Mouse (Mus musculus) heart, embryonic 15.5 days (tissue): ENCODE data around the gene Snx21. TPM values are rescaled to one million over a fixed set of nuclear protein-coding genes. Genes with fewer than 3 reads are reported as not detected.

Experiments used
- ATAC-seq: fragments of 200-750 bp; cut with Nextera tagmentation; replicated peaks from 2 replicates; pipeline ENCODE4 v1.8.0; 2017; ENCODE audit warnings: low read depth, moderate TSS enrichment; ENCODE audit not compliant: insufficient number of reproducible peaks, insufficient read depth, low FRiP score
- H3K27ac ChIP-seq: fragments of 300-500 bp; sonication (generic); 2 replicates; pipeline ENCODE4 v1.5.1; 2015; ENCODE audit warnings: mild to moderate bottlenecking, inconsistent platforms
- H3K27me3 ChIP-seq: fragments of 300-500 bp; sonication (generic); 2 replicates; pipeline ENCODE4 v1.6.1; 2015; ENCODE audit warnings: inconsistent platforms
- H3K36me3 ChIP-seq: fragments of 300-500 bp; sonication (generic); 2 replicates; pipeline ENCODE4 v1.6.1; 2015; ENCODE audit warnings: mild to moderate bottlenecking, inconsistent platforms
- H3K4me1 ChIP-seq: fragments of 300-500 bp; sonication (generic); replicated peaks from 2 replicates; pipeline ENCODE4 v1.6.1; 2015; ENCODE audit warnings: inconsistent platforms
- H3K4me2 ChIP-seq: fragments of 300-500 bp; sonication (generic); 2 replicates; pipeline ENCODE4 v1.6.1; 2015; ENCODE audit warnings: inconsistent platforms, mild to moderate bottlenecking, moderate library complexity
- H3K4me3 ChIP-seq: fragments of 300-500 bp; sonication (generic); 2 replicates; pipeline ENCODE4 v1.5.1; 2015; ENCODE audit warnings: mild to moderate bottlenecking, inconsistent platforms
- H3K9ac ChIP-seq: fragments of 300-500 bp; sonication (generic); 2 replicates; pipeline ENCODE4 v1.6.1; 2015; ENCODE audit warnings: mild to moderate bottlenecking, inconsistent platforms
- H3K9me3 ChIP-seq: fragments of 300-500 bp; sonication (generic); replicated peaks from 2 replicates; pipeline ENCODE4 v1.6.1; 2016; ENCODE audit warnings: inconsistent platforms
- WGBS: fragments of 180-500 bp; shearing (Covaris S2); methylation state at CpG from one replicate; pipeline ENCODE4 v1.1.7; 2015; ENCODE audit warnings: mixed read lengths; 5-methylcytosine and 5-hydroxymethylcytosine counted together
- polyA plus RNA-seq: library from polyadenylated mRNA; unstranded; fragments of >200 nt; fragmentation: Nextera tagmentation; extraction: Ambion mirVana; gene quantifications from 2 replicates; pipeline ENCODE4 v1.2.1, GENCODE M21; 2015

Gene Snx21
- polyA plus RNA-seq, 1 experiment from 2014 or later, result 42.5 TPM

- peak overlapping the region; percentile 92 for H3K9ac ChIP-seq
- H3K27ac ChIP-seq, result peak overlapping the region; percentile 96
- no peak for ATAC-seq
- peak overlapping the region; percentile 76 for H3K4me3 ChIP-seq
- H3K36me3 ChIP-seq, result peaks cover 6% of the 10 kb centered on the region; the same call in 1 of the 2 replicates
- no peaks in the 10 kb centered on the region for H3K9me3 ChIP-seq
- peak overlapping the region; percentile 78 for H3K4me2 ChIP-seq
- H3K27me3 ChIP-seq, result no peaks in the 10 kb centered on the region
- 3% methylated on average over 7 of the region's 7 CpGs for WGBS
- peaks cover 26% of the 10 kb centered on the region for H3K4me1 ChIP-seq
These were observed 678 bp upstream of the Snx21 start for GRCm38 (mm10) chr2:164784869-164785420.

GRCm38 (mm10) chr2:164786388-164786885, 814 bp downstream of the Snx21 start:
- no peaks in the 10 kb centered on the region for H3K9me3 ChIP-seq
- no peak for ATAC-seq
- peaks cover 26% of the 10 kb centered on the region for H3K4me1 ChIP-seq
- no peaks in the 10 kb centered on the region for H3K27me3 ChIP-seq
- 5% methylated on average over 15 of the region's 15 CpGs for WGBS
- peak overlapping the region; percentile 78 for H3K4me2 ChIP-seq
- peak overlapping the region; percentile 96 for H3K27ac ChIP-seq
- H3K36me3 ChIP-seq, result peaks cover 19% of the 10 kb centered on the region
- peak overlapping the region; percentile 92 for H3K9ac ChIP-seq
- H3K4me3 ChIP-seq, result peak overlapping the region; percentile 76

DNA sequence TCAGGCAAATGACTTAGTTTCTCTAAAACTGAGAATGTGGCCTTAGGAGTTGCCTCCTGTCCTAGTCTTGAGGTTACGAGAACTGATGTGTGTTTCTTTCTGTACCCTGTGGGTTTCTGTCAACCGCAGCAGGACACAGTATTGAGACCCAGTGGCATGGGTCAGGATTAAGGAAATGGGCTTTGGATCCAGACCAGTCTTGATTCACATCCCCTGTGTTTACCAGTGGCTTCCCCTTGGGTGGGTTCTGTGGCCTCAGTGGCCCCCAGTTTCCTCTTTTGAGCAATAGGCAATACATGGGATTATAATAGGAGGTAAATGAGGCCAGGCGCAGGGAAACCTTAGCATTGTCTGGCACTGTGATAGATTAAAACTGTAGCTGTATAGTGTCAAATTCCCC, 1.4 kb downstream of the Snx21 start:
- Histone ChIP-seq H3K27ac (peak overlapping the region; percentile 96), H3K36me3 (peaks cover 25% of the 10 kb centered on the region), H3K4me2 (peak overlapping the region; percentile 78), H3K4me1 (peaks cover 26% of the 10 kb centered on the region), H3K4me3 (peak overlapping the region; percentile 76), H3K9ac (peak overlapping the region; percentile 92), H3K27me3 (no peaks in the 10 kb centered on the region), H3K9me3 (no peaks in the 10 kb centered on the region)
- no peak for ATAC-seq
- WGBS, result 77% methylated on average over 3 of the region's 3 CpGs

- peak overlapping the region; percentile 76; the same call in 1 of the 2 replicates for H3K4me3 ChIP-seq
- no peaks in the 10 kb centered on the region for H3K27me3 ChIP-seq
- 79% methylated on average over 10 of the region's 10 CpGs for WGBS
- peaks cover 29% of the 10 kb centered on the region for H3K4me1 ChIP-seq
- no peak for ATAC-seq
- peaks cover 31% of the 10 kb centered on the region for H3K36me3 ChIP-seq
- no peak overlapping the region for H3K9ac ChIP-seq
- no peak overlapping the region for H3K27ac ChIP-seq
- H3K4me2 ChIP-seq, result peak overlapping the region; percentile 78
- H3K9me3 ChIP-seq, result no peaks in the 10 kb centered on the region
These were observed 2.2 kb downstream of the Snx21 start for GRCm38 (mm10) chr2:164787779-164788178.

DNA sequence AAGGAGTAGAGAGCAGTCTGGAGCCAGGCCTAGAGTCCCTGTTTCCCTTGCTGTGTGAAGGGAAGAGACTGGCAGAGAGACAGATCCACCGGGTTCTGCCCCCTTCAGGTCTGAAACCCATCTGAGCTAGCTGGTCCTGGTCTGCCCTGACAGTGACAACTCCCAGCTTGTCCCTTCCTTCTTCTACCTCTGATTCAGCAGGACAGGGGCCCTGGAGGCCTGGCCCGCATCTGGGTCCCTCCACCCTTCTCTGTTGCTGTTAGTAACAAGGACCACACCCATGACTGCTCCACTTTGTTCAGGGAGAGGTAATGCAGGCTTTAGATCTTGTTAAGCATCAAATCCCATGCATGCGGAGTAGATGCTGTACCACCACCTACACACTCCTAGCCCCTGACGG, 2.8 kb downstream of the Snx21 start:
- peak overlapping the region; percentile 41; the same call in 1 of the 2 replicates for H3K9ac ChIP-seq
- no peak overlapping the region for H3K4me2 ChIP-seq
- H3K4me1 ChIP-seq, result peaks cover 33% of the 10 kb centered on the region
- H3K36me3 ChIP-seq, result peaks cover 37% of the 10 kb centered on the region
- H3K27me3 ChIP-seq, result no peaks in the 10 kb centered on the region
- H3K4me3 ChIP-seq, result no peak overlapping the region
- ATAC-seq, result no peak
- no peaks in the 10 kb centered on the region for H3K9me3 ChIP-seq
- no peak overlapping the region for H3K27ac ChIP-seq
- 58% methylated on average over 4 of the region's 4 CpGs for WGBS

GRCm38 (mm10) chr2:164790451-164790850, 4.8 kb downstream of the Snx21 start:
- Histone ChIP-seq H3K4me2 (no peak overlapping the region), H3K4me1 (peaks cover 37% of the 10 kb centered on the region), H3K9ac (no peak overlapping the region), H3K27ac (no peak overlapping the region), H3K4me3 (no peak overlapping the region), H3K9me3 (no peaks in the 10 kb centered on the region), H3K36me3 (peaks cover 45% of the 10 kb centered on the region), H3K27me3 (no peaks in the 10 kb centered on the region)
- no peak for ATAC-seq
- 64% methylated on average over 4 of the region's 4 CpGs for WGBS

- Histone ChIP-seq H3K4me1 (peaks cover 32% of the 10 kb centered on the region), H3K27ac (no peak overlapping the region), H3K9me3 (no peaks in the 10 kb centered on the region), H3K4me2 (no peak overlapping the region), H3K4me3 (no peak overlapping the region), H3K36me3 (peaks cover 49% of the 10 kb centered on the region), H3K9ac (no peak overlapping the region), H3K27me3 (no peaks in the 10 kb centered on the region)
- 91% methylated on average over 18 of the region's 18 CpGs for WGBS
- no peak for ATAC-seq
These were observed 6.2 kb downstream of the Snx21 start for GRCm38 (mm10) chr2:164791841-164792261.

DNA sequence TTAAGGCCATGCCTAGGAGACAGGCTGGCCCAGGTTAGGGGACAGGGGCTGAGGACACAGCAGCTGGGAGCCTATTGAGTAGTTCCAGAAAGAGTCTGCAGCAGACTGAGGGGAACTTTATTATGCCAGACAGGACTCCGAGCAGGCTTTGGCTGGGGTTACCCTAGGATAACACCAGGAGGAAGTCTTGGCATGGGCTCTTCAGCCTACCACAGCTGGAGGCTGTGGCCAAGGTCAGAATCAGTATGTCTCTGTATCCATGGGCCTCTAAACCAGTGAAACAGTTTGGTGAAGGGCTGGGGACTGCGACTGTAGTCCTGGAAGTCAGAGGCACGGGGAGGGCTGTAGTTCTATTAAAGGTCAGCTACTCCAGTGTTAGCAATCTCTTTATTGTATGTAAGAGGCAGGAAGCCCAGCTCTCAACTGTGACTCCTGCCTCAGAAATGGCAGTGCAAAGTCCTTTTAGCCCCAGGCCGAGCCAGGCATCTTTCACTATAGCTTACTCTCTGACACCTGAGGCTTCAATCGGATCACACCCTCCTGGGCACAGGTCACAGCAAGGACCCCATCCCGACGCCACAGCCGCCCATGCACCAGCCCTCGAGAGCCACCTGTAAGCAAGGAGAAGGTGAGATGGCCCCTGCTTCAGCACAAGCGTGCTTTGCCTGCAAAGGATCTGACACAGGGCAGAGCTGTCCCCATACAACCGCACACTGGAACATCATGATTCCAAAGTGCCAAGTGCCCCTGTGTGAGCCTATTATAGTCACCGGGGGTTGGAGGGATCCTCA, 7.0 kb downstream of the Snx21 start:
- peaks cover 55% of the 10 kb centered on the region for H3K36me3 ChIP-seq
- H3K27me3 ChIP-seq, result no peaks in the 10 kb centered on the region
- H3K9ac ChIP-seq, result no peak overlapping the region
- no peaks in the 10 kb centered on the region for H3K9me3 ChIP-seq
- no peak for ATAC-seq
- peak overlapping the region; percentile 76 for H3K27ac ChIP-seq
- no peak overlapping the region for H3K4me2 ChIP-seq
- WGBS, result 83% methylated on average over 12 of the region's 12 CpGs
- no peak overlapping the region for H3K4me3 ChIP-seq
- peaks cover 25% of the 10 kb centered on the region for H3K4me1 ChIP-seq

DNA sequence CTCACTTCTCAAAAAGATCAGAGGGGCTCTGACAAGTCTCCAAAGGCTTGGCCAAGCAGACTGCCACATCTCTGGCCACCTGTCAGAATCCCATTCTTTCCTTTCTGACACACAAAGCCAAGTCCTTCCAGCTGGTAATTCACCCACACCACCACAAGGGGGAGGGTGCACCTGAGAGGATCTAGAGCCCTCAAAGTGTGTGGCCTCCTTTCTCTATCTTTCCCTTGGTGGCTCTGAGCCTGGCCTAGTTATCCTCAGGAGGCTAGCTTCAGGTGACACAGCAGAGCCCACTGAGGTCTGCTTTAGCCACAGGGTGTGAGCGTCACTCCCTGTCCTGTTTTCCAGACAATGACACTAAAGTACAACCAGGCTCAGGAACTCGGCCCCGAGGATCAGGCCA, 7.6 kb downstream of the Snx21 start:
- Histone ChIP-seq H3K27me3 (no peaks in the 10 kb centered on the region), H3K27ac (peak overlapping the region; percentile 76), H3K9ac (no peak overlapping the region), H3K36me3 (peaks cover 61% of the 10 kb centered on the region), H3K4me1 (peaks cover 21% of the 10 kb centered on the region), H3K9me3 (no peaks in the 10 kb centered on the region), H3K4me3 (no peak overlapping the region), H3K4me2 (no peak overlapping the region)
- ATAC-seq, result no peak
- 34% methylated on average over 3 of the region's 3 CpGs for WGBS

DNA sequence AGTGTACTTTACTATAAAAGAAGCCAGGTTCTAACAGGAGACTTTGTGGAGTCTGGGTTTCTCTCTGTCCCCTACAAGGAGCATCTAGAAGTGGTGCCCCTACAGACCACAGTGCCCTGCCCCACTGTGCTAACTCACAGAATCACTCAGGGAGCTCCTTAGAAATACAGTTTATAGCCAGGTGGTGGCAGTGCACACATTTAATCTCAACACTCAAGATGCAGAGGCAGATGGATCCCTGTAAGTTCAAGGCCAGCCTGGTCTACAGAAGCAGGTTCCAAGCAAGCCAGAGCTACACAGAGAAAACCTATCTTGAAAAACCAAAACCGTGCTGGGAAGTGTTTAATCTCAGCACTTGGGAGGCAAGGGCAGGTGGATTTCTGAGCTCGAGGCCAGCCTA, 8.1 kb downstream of the Snx21 start:
- 76% methylated on average over 2 of the region's 2 CpGs for WGBS
- Histone ChIP-seq H3K4me3 (no peak overlapping the region), H3K9me3 (no peaks in the 10 kb centered on the region), H3K4me1 (peaks cover 16% of the 10 kb centered on the region), H3K9ac (no peak overlapping the region), H3K27ac (peak overlapping the region; percentile 76), H3K36me3 (peaks cover 61% of the 10 kb centered on the region), H3K4me2 (no peak overlapping the region), H3K27me3 (no peaks in the 10 kb centered on the region)
- no peak for ATAC-seq

DNA sequence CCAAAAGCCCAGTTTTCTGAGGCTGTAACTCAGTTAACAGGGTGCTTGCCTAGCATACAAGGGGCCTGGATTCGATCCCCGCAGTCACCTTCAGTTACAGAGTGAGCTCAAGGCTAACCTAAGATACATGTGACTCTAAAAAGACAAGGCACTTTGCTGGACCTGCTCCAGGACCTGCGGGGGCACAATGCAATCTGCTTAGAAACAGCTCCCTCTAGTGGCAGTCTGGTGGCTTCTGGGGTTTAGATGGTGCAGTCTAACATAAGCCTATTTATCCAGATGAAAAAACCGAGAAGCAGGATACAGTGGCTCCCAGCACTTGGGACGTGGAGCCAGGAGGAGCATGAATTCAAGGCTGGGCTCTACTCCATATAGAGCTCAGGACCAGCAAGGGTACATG, 8.7 kb downstream of the Snx21 start:
- Histone ChIP-seq H3K36me3 (peaks cover 66% of the 10 kb centered on the region), H3K9ac (no peak overlapping the region), H3K4me2 (no peak overlapping the region), H3K27me3 (no peaks in the 10 kb centered on the region), H3K9me3 (no peaks in the 10 kb centered on the region), H3K27ac (peak overlapping the region; percentile 76), H3K4me1 (peaks cover 16% of the 10 kb centered on the region), H3K4me3 (no peak overlapping the region)
- 26% methylated on average over 5 of the region's 5 CpGs for WGBS
- peak; percentile 48 for ATAC-seq
